Mouse (Mus musculus): ENCODE data around the gene Kmt5c.

DNA sequence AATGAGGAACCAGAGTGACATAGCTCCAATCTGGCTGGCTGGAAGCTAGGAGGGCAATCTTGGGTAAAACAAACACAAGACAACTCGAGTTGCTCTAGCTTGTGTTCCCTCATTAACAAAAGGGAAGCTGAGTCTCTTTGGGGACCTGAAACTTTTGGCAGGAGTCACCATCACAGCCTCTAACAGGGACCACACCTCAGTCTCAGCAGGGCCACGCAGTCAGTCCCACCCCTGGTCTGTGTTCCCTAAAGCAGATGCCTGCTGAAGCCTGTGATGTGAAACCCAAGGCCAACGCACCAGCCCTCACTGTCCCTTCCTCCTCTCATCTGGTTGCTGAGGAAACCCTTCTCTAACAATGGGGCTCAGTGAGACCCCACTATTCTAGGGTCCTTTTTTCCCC lies 42.2 kb downstream of the Kmt5c start:
- TF ChIP-seq CTCF (IDR thresholded peaks at IDR 0.05) (no peak), EP300 (IDR thresholded peaks at IDR 0.05) (no peak)
